Mouse (Mus musculus) kidney, embryonic 14.5 days (tissue): Measurements from ENCODE around the gene Arhgap20. TPM values are rescaled to one million over a fixed set of nuclear protein-coding genes. Genes with fewer than 3 reads are reported as not detected.

ENCODE experiments used
- ATAC-seq: fragments of 200-750 bp; cut with Nextera tagmentation; 2 replicates; pipeline ENCODE4 v1.8.0; 2017; ENCODE audit warnings: moderate number of reproducible peaks, mild to moderate bottlenecking, moderate TSS enrichment, moderate library complexity; ENCODE audit not compliant: low FRiP score, low TSS enrichment
- H3K27ac ChIP-seq: fragments of 300-500 bp; sonication (generic); 2 replicates; pipeline ENCODE4 v1.5.1; 2014; ENCODE audit warnings: low read depth, mild to moderate bottlenecking, low read length, moderate library complexity, mixed read lengths
- H3K27me3 ChIP-seq: fragments of 300-500 bp; sonication (generic); 2 replicates; pipeline ENCODE4 v1.6.1; 2014; ENCODE audit warnings: mild to moderate bottlenecking, low read length; ENCODE audit not compliant: control insufficient read depth, insufficient read depth
- H3K36me3 ChIP-seq: fragments of 300-500 bp; sonication (generic); 2 replicates; pipeline ENCODE4 v1.6.1; 2014; ENCODE audit warnings: low read length, mixed read lengths; ENCODE audit not compliant: control insufficient read depth, insufficient read depth
- H3K4me1 ChIP-seq: fragments of 300-500 bp; sonication (generic); 2 replicates; pipeline ENCODE4 v1.6.1; 2014; ENCODE audit warnings: low read length, mixed read lengths; ENCODE audit not compliant: control insufficient read depth, insufficient read depth
- H3K4me2 ChIP-seq: fragments of 300-500 bp; sonication (generic); replicated peaks from 2 replicates; pipeline ENCODE4 v1.6.1; 2014; ENCODE audit warnings: low read depth, mild to moderate bottlenecking, low read length
- H3K4me3 ChIP-seq: fragments of 300-500 bp; sonication (generic); 2 replicates; pipeline ENCODE4 v1.5.1; 2014; ENCODE audit warnings: mild to moderate bottlenecking, low read length
- H3K9ac ChIP-seq: fragments of 300-500 bp; sonication (generic); 2 replicates; pipeline ENCODE4 v1.6.1; 2014; ENCODE audit warnings: low read depth, mild to moderate bottlenecking, low read length, moderate library complexity
- H3K9me3 ChIP-seq: fragments of 300-500 bp; sonication (generic); 2 replicates; pipeline ENCODE4 v1.6.1; 2016; ENCODE audit warnings: low read length; ENCODE audit not compliant: control insufficient read depth
- whole genome bisulfite sequencing: fragments of 180-500 bp; shearing (Covaris S2); extraction: QIAGEN DNeasy Blood & Tissue Kit; methylation state at CpG from one replicate; pipeline ENCODE4 v1.1.7; 2014; 5-methylcytosine and 5-hydroxymethylcytosine counted together
- polyA plus RNA-seq: library from polyadenylated mRNA; unstranded; fragments of >200 nt; fragmentation: Nextera tagmentation; extraction: Ambion mirVana; gene quantifications from 2 replicates; pipeline ENCODE4 v1.2.1, GENCODE M21; 2014

Gene Arhgap20
- polyA plus RNA-seq, 1 experiment from 2014 or later = 5.7 TPM

DNA sequence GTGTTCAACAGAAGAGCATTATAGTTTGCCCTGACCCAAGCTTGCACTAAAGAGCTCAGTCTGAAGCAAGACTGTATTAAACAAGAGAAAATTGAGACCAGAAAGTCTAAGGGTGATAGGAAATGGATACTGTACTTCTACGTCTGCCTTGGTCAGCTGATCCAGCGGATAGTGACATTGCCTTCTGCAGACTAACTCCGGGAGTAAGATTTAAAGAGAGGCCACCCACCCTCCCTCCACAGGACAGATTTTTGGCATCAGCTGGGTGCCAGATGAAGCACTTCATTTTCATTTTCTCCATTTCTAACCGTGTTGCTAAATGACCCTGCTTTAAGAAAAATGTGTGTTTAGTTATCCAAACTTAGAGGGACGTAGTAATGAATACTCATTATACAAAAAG, 67.2 kb downstream of the Arhgap20 start:
- Histone ChIP-seq H3K4me3 (no peak overlapping the region), H3K9ac (no peak overlapping the region), H3K27me3 (no peaks in the 10 kb centered on the region), H3K4me1 (no peaks in the 10 kb centered on the region), H3K4me2 (no peak overlapping the region), H3K27ac (no peak overlapping the region), H3K9me3 (no peaks in the 10 kb centered on the region), H3K36me3 (no peaks in the 10 kb centered on the region)
- no peak for ATAC-seq
- WGBS = 61% methylated on average over 5 of the region's 5 CpGs

DNA sequence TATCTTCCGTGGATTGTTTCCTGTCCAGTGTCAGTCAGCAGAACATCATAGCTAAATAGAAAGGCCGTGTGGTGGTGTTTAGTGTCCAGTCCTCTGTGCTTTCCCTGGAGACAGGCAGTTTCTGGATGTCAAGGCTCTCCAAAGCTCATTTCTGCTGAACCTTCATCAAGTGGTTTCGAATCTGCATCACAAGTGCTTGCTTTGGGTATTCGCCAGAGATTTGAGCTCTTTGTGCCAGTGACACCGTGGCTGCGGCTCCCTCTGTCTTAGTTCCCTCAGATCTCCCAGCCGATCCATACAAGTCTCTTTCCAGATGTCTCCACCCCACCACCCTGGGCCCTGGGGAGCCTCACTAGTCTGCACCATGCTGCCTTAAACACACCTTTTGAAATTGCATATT, 72.6 kb downstream of the Arhgap20 start:
- 68% methylated on average over 7 of the region's 7 CpGs for WGBS
- H3K9ac ChIP-seq = no peak overlapping the region

DNA sequence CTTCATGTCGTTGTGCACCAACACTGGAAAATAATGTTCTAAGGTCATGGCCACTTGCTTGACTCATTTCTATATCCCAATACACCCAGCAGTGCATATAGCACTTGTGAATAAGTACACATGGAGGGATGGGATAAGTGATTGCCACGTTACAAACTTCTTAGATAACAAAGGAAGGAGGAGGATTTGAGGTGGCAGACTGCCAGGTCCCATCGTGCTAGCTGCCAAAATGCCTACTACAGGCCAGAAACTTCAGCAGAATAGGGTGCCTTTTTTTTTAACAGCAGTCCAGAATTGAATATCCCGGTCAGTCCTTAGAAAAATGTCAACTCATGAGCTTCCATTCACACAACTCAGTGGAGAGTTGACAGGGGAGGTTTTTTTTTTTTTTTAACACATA, 78.1 kb downstream of the Arhgap20 start:
- Histone ChIP-seq H3K27me3 (no peaks in the 10 kb centered on the region), H3K9ac (no peak overlapping the region), H3K4me1 (no peaks in the 10 kb centered on the region), H3K4me2 (no peak overlapping the region), H3K36me3 (no peaks in the 10 kb centered on the region; the same call in 1 of the 2 replicates), H3K9me3 (no peaks in the 10 kb centered on the region), H3K27ac (no peak overlapping the region), H3K4me3 (no peak overlapping the region)
- WGBS = 74% methylated on average over 4 of the region's 4 CpGs
- no peak for ATAC-seq

More for the DNA sequence above, 72.6 kb downstream of the Arhgap20 start:
- Histone ChIP-seq H3K4me1 (no peaks in the 10 kb centered on the region), H3K27me3 (no peaks in the 10 kb centered on the region), H3K27ac (no peak overlapping the region), H3K4me2 (no peak overlapping the region), H3K36me3 (no peaks in the 10 kb centered on the region), H3K9me3 (no peaks in the 10 kb centered on the region), H3K4me3 (no peak overlapping the region)
- ATAC-seq = no peak

DNA sequence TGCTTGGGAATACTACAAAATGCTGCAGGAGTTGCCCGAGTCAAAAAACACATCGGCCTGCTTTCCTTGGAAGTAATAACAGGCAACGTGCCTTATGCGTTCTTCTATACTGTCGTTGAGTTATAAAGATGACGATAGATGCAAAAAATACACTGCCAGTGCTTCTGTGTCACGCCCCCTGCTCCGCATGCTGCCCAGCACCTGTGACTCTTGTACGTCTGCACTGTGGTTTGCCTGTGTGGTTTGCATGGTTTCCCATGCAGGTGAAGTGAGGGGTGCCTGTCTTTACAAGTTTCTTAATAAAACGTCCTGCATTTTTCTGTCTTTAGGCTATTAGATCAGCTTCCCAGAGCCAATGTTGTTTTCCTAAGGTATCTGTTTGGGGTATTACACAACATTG, 80.7 kb downstream of the Arhgap20 start:
- no peaks in the 10 kb centered on the region for H3K9me3 ChIP-seq
- no peak overlapping the region for H3K9ac ChIP-seq
- no peak overlapping the region for H3K27ac ChIP-seq
- H3K4me2 ChIP-seq = no peak overlapping the region
- no peak overlapping the region for H3K4me3 ChIP-seq
- peaks cover 2% of the 10 kb centered on the region; the same call in 1 of the 2 replicates for H3K27me3 ChIP-seq
- no peaks in the 10 kb centered on the region; the same call in 1 of the 2 replicates for H3K36me3 ChIP-seq
- WGBS = 91% methylated on average over 10 of the region's 10 CpGs
- H3K4me1 ChIP-seq = no peaks in the 10 kb centered on the region
- ATAC-seq = no peak

DNA sequence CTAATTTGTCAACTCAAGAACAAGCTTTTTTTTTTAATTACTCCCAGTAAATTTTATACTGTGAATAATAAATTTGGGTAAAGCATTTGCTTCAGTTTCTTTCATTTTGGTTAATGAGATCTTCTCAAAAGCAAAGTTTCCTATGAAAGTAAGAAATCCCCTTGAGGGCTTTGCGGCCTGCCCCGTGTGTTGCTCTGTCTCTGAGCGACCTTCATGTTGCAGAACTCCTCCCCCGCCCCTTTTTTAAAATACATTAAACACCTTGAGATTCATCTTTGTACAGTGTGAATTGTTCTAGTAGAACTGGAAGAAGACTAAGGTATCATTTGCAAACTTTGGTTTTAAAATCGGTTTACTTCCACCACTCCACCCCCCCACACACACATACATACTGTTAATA, 88.6 kb downstream of the Arhgap20 start:
- H3K9ac ChIP-seq = no peak overlapping the region
- ATAC-seq = no peak
- no peak overlapping the region for H3K4me3 ChIP-seq
- no peaks in the 10 kb centered on the region; the same call in 1 of the 2 replicates for H3K36me3 ChIP-seq
- H3K27ac ChIP-seq = no peak overlapping the region
- H3K4me2 ChIP-seq = no peak overlapping the region
- H3K27me3 ChIP-seq = no peaks in the 10 kb centered on the region
- H3K9me3 ChIP-seq = no peaks in the 10 kb centered on the region
- WGBS = 84% methylated on average over 5 of the region's 5 CpGs
- H3K4me1 ChIP-seq = no peaks in the 10 kb centered on the region

DNA sequence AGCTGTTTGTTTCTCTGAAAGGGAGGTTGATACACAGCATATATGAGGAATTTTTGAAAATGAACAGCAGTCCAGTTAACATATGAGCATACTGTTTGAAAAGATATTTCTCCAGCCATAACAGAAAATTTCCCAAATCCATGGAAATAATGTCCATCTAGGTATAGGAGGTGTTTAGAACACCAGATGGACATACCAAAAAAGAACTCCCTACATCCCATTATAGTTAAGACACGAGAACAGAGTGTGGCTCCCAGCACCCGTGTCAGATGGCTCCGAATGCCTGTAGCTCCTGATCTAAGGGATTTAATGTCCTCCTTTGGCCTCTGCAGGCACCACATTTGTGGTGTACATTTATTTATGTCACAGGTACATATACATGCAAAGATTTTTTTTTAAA, 99.1 kb downstream of the Arhgap20 start:
- no peaks in the 10 kb centered on the region for H3K4me1 ChIP-seq
- H3K36me3 ChIP-seq = no peaks in the 10 kb centered on the region
- H3K27me3 ChIP-seq = no peaks in the 10 kb centered on the region
- 77% methylated on average over 3 of the region's 3 CpGs for WGBS
- no peak overlapping the region for H3K4me2 ChIP-seq
- H3K9ac ChIP-seq = no peak overlapping the region
- no peak overlapping the region for H3K4me3 ChIP-seq
- no peaks in the 10 kb centered on the region for H3K9me3 ChIP-seq
- H3K27ac ChIP-seq = no peak overlapping the region
- ATAC-seq = no peak

DNA sequence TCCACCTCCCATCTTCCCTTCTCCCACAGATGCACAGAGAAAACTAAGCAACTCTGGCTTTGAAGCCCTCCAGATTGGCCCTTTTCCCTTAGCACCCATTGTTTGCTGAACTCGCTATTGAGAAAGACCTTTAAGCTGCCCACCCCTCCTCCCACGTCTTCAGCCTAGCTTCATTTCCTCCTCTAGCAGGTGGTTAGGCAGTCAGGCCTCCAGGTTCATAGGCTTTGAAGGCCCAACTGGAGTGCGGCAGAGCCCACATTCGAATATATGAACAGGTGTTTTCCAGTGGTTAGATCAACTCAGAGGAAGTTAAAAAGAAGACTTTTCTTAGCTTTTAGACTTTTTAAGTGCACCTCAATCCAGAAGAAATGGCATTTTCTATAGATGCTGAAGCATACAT, 101.5 kb downstream of the Arhgap20 start:
- H3K9me3 ChIP-seq = 0 out of 2 replicates have a peak, but pooled peaks cover 4% of the 10 kb centered on the region
- no peak overlapping the region for H3K4me2 ChIP-seq
- no peak overlapping the region for H3K4me3 ChIP-seq
- no peaks in the 10 kb centered on the region for H3K36me3 ChIP-seq
- no peak overlapping the region for H3K27ac ChIP-seq
- no peak for ATAC-seq
- H3K27me3 ChIP-seq = no peaks in the 10 kb centered on the region
- no peaks in the 10 kb centered on the region for H3K4me1 ChIP-seq
- 55% methylated on average over 4 of the region's 4 CpGs for WGBS
- H3K9ac ChIP-seq = no peak overlapping the region

DNA sequence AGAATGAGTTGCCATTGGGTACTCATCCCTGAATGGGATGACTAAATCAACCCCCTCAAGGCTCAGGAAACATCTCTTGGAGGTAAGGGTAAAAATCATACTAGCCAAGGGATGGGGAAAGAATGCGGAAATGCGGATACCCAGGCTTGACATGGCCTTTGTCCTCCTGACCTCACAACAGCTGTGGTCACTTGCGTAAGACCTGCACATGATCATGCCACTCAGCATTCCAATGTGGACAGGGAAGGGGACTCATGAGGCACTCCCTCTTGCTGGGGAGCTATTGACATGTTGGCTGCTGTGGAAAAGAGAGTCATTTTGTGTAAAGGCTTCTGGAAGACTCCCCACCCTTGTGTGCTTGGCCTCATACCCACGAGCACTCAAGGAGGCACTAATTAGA, 103.9 kb downstream of the Arhgap20 start:
- Histone ChIP-seq H3K4me3 (no peak overlapping the region), H3K9me3 (0 out of 2 replicates have a peak, but pooled peaks cover 6% of the 10 kb centered on the region), H3K27me3 (no peaks in the 10 kb centered on the region), H3K36me3 (no peaks in the 10 kb centered on the region), H3K9ac (no peak overlapping the region), H3K4me2 (no peak overlapping the region), H3K27ac (no peak overlapping the region), H3K4me1 (no peaks in the 10 kb centered on the region)
- ATAC-seq = no peak
- WGBS = 89% methylated on average over 4 of the region's 4 CpGs

DNA sequence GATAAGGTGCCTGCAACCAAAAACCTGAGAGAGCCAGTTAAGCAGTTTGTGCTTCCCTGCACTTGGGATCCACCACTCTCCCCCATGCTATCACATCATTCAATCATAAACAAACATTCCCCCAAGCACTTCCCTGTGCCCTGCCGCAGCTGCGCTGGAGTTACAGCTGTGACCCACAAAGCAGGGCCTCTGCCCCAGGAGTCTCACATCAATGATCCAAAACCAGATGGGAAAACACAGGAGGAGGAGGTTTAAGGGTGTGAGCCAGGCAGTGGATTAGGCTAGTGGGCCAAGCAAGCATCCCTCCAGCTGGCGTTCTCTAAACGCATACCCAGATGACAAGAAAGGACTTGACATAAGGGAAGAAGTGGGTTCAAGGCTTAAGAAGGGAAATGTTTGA, 109.2 kb downstream of the Arhgap20 start:
- 0 out of 2 replicates have a peak, but pooled peaks cover 6% of the 10 kb centered on the region for H3K9me3 ChIP-seq
- H3K36me3 ChIP-seq = no peaks in the 10 kb centered on the region
- no peak overlapping the region for H3K9ac ChIP-seq
- ATAC-seq = peak; percentile 78
- no peaks in the 10 kb centered on the region for H3K27me3 ChIP-seq
- H3K4me2 ChIP-seq = no peak overlapping the region
- H3K4me1 ChIP-seq = peaks cover 4% of the 10 kb centered on the region; the same call in 1 of the 2 replicates
- 7% methylated on average over 4 of the region's 4 CpGs for WGBS
- H3K27ac ChIP-seq = no peak overlapping the region
- no peak overlapping the region for H3K4me3 ChIP-seq
